Mouse (Mus musculus) adrenal gland, postnatal 14 days (tissue): ENCODE measurements around the gene Haus7. TPM values are rescaled to one million over a fixed set of nuclear protein-coding genes. Genes with fewer than 3 reads are reported as not detected.
"Not testable (repeated sequence)": the region's sequence is repeated elsewhere in the genome, so short reads cannot be mapped to it uniquely, and the experiment has no call there.

Experiments used
- DNase-seq: peaks from one replicate; pipeline ENCODE4 v3.0.0; 2021; ENCODE audit warnings: mixed read lengths
- total RNA-seq: library from RNA; stranded (reverse); gene quantifications from 2 replicates; pipeline ENCODE4 v1.2.3, GENCODE M21; 2021

The Haus7 gene
- total RNA-seq, 1 experiment from 2014 or later, result 25.2 TPM

DNA sequence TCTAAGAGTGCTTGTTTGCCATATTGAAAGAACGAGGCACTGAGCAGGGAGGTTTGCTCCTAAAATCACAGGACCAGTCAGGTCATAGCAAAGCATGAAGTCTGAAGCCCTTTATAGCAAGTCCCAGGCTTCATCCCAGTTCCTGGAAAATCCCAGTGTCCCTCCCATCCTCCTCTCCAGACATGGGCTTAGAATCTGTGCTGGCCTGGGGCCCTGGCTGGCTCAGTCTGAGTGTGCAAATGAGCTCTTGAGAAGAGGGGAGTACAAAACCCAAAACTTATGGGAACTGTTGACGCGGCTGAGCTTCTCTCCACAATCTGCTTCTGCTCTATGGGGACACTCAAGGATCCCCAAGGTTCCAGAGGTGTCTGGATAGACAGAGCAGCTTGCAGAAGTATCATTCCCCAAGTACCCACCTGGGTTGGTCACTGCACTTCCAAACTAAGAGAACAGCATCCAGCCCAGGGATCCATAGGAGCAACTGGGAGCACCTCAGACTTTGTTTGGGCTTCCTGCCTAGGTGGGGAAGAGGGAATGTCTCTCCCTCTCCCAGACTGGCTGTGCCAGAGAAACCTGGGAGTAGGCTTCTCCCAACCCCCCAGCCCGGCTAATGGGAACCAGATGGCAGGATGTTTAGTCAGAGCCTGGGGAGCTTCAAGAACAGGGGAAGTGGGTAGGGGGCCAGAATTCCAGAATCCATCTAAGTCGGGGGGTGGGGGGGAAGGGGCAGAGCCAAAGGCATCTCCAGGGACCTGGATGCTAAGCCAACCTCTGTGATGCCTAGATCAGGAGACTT, 8.8 kb upstream of the Haus7 start:
- DNase-seq, result no peak

DNA sequence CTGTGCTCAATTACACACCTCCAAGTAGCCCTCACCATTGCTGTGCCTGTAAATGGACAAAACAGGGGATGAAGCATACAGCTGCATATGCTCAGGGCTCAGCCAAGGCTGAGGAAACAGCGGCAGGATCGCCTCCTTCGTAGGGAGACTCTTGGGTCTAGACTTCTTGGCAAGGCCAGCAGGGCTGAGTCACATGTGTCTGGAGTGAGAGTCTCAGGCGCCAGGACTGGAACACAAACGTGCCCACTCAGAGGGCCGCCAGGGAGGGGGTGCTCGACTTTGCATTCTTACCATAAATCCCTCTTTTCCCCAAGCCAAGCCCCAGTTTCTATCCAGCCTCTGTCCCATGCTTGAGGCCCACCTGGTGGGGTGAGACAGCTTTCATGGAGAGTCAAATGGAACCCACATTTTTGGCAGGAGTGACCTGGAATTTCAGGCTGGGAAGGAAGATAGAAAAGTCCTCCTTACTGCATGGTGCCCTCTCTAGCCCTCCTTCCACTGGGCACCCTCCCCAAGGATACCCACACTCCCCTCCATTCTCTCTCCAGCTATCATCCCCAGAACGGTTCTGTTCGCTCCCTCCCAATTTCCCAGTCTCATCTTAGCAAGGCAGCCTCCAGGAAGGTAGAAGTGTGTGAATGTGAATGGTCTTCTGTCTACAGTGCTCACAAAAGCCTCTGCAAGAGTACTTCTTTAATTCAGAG, 6.8 kb upstream of the Haus7 start:
- peak; percentile 71 for DNase-seq

DNA sequence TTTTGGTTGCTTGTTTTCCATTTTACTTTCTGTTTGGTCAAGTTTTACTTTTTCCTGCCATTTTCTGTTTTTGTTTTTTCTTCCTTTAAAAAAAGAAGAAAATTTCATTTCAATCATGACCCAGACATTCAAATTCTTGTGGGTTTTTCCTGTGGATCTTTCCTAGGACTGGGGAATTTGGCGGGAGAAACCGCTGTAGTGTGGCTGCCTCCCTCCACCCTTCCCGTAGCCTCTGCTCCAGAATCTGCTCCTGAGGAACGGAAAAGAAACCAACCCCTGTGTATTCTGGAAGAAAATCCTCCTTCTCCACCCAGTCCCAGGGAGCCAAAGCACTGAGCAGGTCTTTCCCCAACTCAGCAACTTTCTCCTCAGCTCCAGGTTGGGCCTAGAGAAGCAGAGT, 1.9 kb upstream of the Haus7 start:
- DNase-seq, result no peak

DNA sequence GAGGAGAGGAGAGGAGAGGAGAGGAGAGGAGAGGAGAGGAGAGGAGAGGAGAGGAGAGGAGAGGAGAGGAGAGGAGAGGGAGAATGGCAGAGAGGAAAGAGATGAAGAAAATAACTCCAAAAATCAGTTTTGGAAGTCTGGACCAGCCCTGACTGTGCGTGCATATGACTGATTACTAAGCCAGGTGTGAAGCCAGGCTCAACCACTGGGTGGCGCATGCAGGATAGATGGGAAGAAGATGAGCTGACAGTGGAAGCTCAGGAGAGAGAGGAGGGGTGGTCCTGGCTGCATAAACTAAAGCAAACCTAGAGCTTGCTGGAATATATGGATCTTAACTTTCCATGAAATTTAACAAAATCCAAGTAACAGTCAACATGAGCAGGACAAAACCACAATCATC, 6.9 kb downstream of the Haus7 start:
- peak; percentile 75 for DNase-seq

DNA sequence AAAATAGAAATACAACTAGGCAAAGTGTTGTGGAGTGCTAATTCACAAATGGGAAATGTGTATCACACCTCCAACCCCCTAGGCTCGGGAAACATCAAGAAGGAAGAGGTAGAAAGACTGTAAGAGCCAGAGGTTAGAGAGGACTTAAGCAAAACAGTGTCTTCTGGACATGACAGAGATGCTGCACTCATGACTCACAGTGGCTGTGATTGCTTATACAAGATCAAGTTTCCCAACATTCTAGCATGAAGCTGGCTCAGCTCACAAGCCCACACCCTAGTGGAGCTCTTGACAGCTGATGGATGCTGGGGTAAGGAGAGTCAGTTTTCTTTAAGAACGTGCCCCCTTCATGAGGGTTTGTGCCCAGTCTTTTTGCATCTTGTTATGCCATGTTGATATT, 17.4 kb downstream of the Haus7 start:
- DNase-seq, result no peak

DNA sequence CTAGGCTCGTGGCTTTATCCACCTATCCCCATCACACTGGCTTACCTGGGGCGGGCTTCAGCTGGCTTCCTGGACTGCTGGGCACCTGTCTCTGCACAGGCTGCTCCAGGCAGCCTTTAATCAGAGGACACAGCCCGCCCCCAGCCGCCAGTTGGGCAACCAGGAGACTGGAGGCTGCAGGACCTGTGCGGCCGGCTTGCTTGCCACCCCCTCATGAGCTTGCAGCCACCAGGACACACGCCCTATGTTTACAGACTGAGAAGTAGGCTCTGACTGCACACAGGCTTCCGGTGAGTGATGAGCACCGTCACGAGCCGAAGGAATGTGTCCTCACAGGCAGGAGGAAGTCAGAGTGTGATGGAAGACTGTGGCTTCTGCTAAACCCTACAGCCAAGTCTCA, 23.6 kb downstream of the Haus7 start, which contains the start of gene Trex2:
Gene Trex2, minus strand, starts transcription at position 93 of the 400 bp plus-strand sequence.
- no peak for DNase-seq

DNA sequence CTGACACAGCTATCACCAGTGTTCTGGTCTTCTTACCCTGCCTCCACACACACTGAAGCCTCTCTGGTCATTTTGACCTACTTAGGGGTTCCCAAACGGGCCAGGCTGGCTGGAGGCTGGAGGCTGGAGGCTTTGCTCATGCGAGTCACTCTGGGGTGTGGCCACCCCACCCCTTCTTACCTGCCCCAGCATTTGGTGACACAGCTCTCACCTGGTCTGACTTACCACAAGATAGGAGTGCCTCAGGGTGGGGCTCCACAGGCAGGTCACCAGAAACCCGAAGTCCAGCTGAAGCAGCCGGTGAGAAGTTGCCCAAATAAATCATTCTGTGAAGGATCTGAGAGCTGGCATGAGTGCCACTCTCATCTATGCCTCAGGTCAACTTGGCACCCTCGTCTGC, 26.0 kb downstream of the Haus7 start:
- no peak for DNase-seq

DNA sequence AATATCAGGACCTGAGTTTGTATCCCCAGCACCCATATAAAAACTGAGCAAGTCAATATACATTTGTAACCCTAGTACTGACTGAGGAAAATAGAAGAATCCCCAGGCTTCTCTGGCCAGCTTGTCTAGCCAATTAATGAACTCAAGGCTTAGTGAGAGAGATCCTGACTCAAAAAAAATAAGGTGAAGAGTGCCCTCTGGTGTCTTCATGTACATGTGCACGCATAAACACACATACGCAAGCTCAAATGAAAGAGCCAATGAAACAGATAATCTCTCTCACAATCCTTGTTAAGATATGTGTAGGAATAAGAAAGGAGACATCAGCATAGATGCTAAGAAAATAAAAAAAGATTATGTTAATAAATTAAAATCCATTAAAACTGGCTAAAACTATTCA, 28.8 kb downstream of the Haus7 start:
- no peak for DNase-seq

DNA sequence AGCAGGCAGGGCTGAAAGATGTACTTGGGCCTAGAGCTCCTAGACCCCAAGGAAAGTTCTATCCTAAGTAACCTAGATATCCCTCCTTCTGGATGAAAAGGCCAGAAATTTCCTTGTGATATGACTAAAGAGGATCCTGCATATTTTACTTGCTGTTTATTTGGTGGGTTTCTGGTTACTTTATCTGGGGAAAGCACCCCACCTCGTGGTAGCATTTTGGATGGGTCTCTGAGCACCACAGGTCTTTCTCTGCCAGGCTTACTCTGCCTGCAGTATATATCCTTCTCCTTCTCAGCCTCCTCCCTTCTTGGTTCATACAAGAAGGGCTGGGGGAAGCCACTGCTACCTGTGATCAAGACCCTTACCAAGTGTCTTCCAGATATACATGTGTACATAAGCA, 46.1 kb downstream of the Haus7 start:
- DNase-seq, result no peak

DNA sequence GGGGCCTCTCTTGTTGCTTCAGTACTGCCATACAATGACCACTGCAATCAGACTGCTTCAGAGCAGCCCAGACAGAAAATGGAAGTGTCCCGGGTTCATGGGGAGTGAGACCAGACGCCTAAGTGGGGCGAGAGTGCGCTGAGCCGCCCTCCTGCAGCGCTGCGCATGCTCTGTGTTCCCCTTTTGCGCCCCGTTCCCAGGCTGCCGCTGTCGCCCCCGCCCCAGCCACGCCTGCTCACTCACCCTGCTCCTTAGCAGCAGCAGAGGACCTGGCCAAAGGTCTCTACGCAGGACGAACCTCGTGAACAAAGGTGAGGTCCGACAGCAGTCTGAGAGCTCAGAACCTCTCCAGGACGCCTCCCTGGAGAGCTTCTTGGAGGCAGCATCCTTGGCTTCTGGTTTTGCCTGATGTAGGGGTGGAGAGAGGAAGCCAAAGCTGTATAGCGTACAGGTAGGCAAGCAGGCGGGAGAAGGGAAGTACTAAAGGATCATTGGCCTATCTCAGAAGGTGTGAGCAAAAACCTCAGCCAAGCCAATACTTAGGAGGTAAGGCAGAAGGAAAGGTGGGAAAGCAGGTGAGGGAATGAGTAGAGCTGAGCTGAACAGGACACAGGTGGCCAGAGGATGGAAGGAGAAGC, 47.8 kb downstream of the Haus7 start, which contains the start of gene Zfp92:
Gene Zfp92, plus strand, starts transcription at position 217 of the 638 bp plus-strand sequence.
- no peak for DNase-seq

DNA sequence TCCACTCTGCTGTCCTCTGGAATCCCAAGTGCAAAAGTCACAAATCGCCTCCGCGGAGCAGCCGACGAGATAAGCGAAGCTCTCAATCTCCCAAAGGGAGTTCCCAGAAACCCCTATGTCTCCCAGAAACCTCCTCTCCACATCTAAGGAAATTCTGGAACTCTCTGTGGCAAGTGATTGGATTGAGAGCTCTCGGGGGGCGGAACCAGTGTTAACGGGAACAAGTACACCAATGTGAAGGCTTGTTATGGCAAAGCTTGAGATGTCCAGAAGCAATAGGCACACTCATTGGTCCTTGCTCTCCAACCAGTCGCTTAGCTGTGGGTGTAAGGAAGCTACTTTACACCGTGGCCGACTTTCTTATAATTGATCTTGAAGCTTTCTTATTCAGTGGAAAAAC, 57.2 kb downstream of the Haus7 start:
- DNase-seq, result no peak

DNA sequence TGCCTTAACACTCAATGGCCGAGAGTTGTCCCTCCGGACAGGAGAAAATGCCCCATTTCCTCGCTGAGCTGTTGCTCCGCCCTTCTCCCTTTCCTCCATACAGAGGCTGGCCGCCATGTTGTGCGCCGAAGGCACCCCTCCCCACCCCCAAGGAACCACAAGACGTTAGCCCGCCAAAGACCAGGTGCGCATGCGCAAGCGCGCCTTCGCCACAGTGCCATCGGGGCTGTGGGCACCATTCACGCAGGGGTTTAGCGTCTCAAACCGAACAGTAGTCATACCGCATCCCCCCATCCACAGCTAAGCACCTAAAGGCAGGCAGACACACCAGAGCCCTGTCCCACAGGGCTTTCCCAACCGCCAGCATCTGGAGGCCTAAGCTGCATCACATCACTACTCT, 57.9 kb downstream of the Haus7 start:
- no peak for DNase-seq

DNA sequence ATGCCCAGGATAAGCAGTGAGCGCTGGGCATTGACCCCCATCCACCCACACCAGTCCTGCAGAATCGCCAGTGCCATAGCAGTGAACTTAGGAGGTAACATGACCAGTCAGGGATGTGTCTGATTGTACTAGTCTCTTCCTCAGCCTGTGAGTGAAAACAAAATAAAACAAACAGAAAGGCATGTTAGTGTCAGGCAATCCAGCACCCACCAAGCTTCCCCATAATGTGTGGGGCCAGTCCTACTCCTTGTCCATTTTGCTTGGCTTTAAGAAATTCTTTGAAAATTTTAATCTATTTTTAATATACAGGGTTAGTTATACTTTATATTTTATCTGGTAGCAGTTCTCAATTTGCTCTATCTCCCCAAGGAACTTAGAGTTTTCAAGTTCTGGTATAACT, 60.2 kb downstream of the Haus7 start, which contains the start of gene Gm18336:
Gene Gm18336, minus strand, starts transcription at position 101 of the 400 bp plus-strand sequence.
- not testable (repeated sequence) for DNase-seq

DNA sequence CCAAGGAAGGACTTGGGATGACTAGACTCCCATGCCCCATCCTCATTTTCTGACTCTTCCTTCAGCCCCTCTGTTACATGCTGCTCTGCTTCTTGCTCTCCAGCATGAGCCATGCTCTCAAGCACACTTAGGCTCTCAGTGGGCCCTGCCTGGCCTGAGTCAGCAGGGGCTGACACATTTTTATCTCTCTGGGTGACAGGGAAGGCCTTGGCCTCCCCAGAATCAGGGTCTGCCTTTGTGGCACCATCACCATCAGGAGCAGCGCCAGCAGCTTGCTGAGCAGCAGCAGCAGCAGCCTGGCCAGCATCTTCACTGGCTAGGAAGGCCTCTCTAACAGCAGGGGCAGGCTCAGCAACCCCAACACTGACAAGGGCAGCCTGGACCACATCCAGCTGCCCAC, 62.4 kb downstream of the Haus7 start:
- peak; percentile 60 for DNase-seq

DNA sequence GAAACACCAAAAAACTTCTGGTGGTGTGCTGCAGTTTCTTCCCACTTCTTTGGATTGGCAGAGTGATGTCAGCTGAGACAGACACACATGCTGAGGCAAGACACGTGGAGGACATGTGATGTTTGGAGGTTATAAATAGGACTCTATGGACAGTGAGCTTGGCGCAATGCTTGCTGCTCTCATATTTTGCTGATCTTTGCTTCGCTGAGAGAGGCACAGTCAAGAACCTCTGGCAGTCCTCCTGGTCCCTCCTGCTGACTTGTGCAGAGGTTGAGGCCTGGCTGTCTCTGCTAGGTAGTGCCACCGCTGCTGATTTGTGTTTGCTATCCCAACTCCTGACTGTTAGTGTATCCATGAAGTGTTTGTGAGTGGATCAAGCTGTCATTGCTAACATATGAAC, 67.4 kb downstream of the Haus7 start:
- DNase-seq, result no peak

Other genes starting within 250 kb of the Haus7 start
- gene Xlr4b, start 244.7 kb downstream of the Haus7 start, total RNA-seq, result 1.7 and 3.7 TPM in 2 replicates
- gene F8a, start 230.8 kb downstream of the Haus7 start, total RNA-seq, result 7.6 and 8.4 TPM in 2 replicates
- 0.85 and 1.2 TPM in 2 replicates for gene Xlr4c, start 215.9 kb downstream of the Haus7 start, total RNA-seq
- gene Xlr3c, start 193.7 kb downstream of the Haus7 start, total RNA-seq, result not detected in 2 replicates
- 0.26 TPM in 1 of 2 replicates, not detected in the other for gene Xlr5a, start 166.1 kb downstream of the Haus7 start, total RNA-seq
- gene Xlr5c, start 166.1 kb downstream of the Haus7 start, total RNA-seq, result 0.74 and 1.3 TPM in 2 replicates
- gene Gm45015, start 122.2 kb downstream of the Haus7 start, total RNA-seq, result not detected in 2 replicates
- gene Zfp275, start 116.4 kb downstream of the Haus7 start, total RNA-seq, result 19.3 and 22.9 TPM in 2 replicates
- gene Gm18336, start 60.3 kb downstream of the Haus7 start, total RNA-seq, result not detected in 2 replicates
- 0.26 and 0.30 TPM in 2 replicates for gene Zfp92, start 47.9 kb downstream of the Haus7 start, total RNA-seq
- gene Trex2, start 23.7 kb downstream of the Haus7 start, total RNA-seq, result not detected in 2 replicates
- gene Bgn, start 24.6 kb upstream of the Haus7 start, total RNA-seq, result 183 and 214 TPM in 2 replicates
- gene Atp2b3, start 44.0 kb upstream of the Haus7 start, total RNA-seq, result 16.3 and 20.9 TPM in 2 replicates
- gene Dusp9, start 180.4 kb upstream of the Haus7 start, total RNA-seq, result 0.30 and 0.74 TPM in 2 replicates
- 6.1 and 8.4 TPM in 2 replicates for gene Pnck, start 201.1 kb upstream of the Haus7 start, total RNA-seq
- 38.8 and 42.2 TPM in 2 replicates for gene Slc6a8, start 214.1 kb upstream of the Haus7 start, total RNA-seq